Mouse (Mus musculus) layer of hippocampus, adult 2 months (tissue): ENCODE data around the gene Abca4. TPM values are rescaled to one million over a fixed set of nuclear protein-coding genes. Genes with fewer than 3 reads are reported as not detected.
A peak's percentile ranks its signal among the peaks of the same experiment; 100 is the strongest.
"Not testable (repeated sequence)": the region's sequence is repeated elsewhere in the genome, so short reads cannot be mapped to it uniquely, and the experiment has no call there.

ENCODE experiments used
- DNase-seq, 2 experiments: peaks; one replicate each; pipeline ENCODE4 v3.0.0; 2022; ENCODE audit warnings: low spot score in 2 of 2
- H3K27ac ChIP-seq: fragments of 200-600 bp; 2 replicates; pipeline ENCODE4 v1.8.1; 2022
- H3K4me3 ChIP-seq: fragments of 200-600 bp; 2 replicates; pipeline ENCODE4 v1.8.1; 2022; ENCODE audit warnings: mild to moderate bottlenecking
- CTCF ChIP-seq: fragments of 200-600 bp; conservative IDR thresholded peaks from 2 replicates; pipeline ENCODE4 v1.8.1; 2022; ENCODE audit warnings: antibody characterized with exemption, mild to moderate bottlenecking, moderate library complexity
- total RNA-seq, 2 experiments: library from RNA; stranded (reverse); gene quantifications; 2 replicates each; pipeline ENCODE4 v1.2.3; 2021

Gene Abca4
- total RNA-seq, 2 experiments from 2014 or later = 0.96 to 1.7 TPM

DNA sequence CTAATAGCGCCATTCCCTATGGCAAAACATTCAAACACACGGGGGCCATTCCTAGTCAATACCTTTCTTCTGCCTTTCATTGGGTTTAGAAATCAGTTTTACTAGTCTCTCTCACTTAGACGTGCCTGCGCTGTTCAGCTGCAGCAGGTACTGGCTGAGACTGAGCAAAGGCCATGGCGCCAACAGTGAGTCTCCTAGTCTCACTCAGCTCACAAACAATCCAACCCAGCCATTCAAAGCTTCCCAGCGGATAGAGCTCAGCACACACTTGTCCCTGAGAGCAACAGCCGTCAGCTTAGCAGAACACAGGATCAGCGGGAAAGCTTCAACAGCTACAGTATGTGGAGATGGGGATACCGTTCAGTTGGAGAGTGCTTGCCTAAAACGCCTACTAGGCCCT lies 27.5 kb downstream of the Abca4 start:
- no peak overlapping the region for H3K4me3 ChIP-seq
- no peak for TF ChIP-seq CTCF
- no peak for DNase-seq
- H3K27ac ChIP-seq = no peak overlapping the region

DNA sequence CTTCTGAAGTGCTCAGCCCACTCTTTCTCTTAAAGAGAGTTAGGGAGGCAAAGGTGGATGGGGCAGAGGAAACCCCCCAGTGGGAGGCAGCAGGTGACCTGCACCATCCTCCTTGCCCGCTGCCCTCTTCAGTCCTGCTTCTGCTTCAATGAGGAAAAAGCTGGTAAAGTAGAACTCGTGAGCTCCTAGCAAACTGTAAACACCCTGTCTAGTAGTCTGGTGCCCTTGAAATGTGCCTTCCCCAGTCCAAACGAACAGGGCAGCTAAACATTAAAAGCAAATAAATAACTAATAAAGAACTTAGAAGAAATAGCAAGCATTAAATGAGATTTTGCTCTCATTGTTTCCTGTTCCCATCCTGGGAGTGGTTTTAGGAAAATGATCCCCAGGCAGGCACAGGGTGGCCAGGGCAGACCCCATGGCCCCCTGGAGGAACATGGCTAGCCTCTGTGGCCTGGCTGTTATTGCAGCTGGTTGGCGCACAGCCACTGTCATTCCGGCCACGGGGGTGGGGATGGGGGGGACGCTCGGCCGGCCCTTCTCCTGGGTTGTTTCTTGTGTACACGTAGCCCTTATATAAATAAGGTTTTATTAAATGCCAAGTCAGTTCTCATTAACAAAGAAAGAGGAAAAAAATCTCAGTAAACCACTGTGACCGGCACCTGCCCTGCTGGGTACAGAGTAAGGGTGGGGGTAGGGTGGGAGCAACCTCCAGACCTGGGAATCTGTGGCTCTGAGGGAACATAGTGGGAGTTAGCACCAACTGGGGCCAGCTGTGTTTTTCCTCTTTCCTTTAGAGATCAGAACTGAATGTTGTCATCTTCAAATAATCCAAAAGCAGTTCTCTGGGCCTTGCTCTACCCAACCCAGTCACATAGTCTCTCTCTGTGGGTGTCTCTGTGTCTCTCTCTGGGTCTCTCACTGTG lies 28.7 kb downstream of the Abca4 start:
- no peak for DNase-seq
- H3K27ac ChIP-seq = peak overlapping the region; percentile 80; the same call in 1 of the 2 replicates
- no peak overlapping the region for H3K4me3 ChIP-seq
- TF ChIP-seq CTCF = no peak

DNA sequence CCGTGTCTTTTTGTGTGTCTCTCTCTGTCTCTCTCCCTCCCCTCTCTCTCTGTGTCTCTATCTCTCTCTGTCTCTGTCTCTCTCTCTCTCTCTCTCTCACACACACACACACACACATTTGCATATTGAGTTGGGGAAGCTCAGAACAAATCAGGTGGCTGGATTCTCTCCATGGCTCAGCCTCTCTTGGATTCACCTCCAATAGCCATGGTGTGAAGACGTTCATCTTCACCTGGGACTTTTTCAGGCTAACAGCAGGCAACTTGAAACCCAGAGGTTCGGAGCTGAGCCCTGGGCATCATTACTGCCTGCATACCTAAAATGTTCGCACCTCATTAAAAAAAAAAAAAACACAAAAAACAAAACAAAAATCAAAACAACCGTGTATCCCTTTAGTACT lies 29.4 kb downstream of the Abca4 start:
- Histone ChIP-seq H3K27ac (peak overlapping the region; percentile 80), H3K4me3 (no peak overlapping the region)
- DNase-seq = no peak
- no peak for TF ChIP-seq CTCF

DNA sequence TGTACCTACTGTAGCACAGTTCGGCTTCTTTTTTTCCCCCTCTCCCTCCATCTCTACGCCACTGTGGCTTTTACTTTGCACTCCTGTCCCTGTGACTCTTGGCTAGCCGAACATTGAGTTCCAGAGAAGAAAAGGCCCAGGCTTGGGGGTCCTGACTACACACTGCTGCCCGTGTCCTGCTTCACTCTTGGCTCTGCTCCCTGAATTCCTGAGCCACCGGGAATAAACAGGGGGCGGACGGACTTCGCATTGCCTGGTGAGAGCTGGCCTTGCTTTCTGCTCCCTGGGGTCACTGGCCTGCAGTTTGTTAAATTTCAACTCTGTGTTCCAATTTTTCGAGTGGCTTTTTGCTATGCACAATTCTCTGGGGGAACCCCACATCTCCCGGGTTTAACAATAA lies 30.1 kb downstream of the Abca4 start:
- H3K4me3 ChIP-seq = no peak overlapping the region
- TF ChIP-seq CTCF = no peak
- H3K27ac ChIP-seq = peak overlapping the region; percentile 80
- DNase-seq = no peak

DNA sequence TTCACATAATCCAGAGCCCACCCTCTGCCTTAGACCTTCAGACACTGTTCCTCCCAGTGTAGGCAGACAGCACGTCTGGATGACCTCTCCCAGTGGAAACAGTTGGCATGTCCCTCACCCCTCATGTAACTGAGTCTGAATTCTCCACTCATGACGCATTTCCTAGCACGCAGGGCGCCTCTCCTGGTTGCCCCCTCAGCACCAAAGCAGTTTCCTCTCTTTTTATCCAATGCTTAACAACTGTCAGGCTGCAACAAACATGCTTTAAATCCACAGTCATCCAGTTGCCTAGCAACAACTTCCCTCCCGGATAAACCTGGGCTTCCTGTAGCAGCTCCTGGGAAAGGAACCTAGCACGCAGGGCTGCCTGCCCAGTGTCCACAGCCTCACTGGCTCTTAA lies 33.9 kb downstream of the Abca4 start:
- 0 out of 2 replicates have a peak, but pooled peaks have one; percentile 10 for TF ChIP-seq CTCF
- Histone ChIP-seq H3K27ac (peak overlapping the region; percentile 69), H3K4me3 (no peak overlapping the region)
- DNase-seq = peak in 1 of 2 experiments; percentile 69

DNA sequence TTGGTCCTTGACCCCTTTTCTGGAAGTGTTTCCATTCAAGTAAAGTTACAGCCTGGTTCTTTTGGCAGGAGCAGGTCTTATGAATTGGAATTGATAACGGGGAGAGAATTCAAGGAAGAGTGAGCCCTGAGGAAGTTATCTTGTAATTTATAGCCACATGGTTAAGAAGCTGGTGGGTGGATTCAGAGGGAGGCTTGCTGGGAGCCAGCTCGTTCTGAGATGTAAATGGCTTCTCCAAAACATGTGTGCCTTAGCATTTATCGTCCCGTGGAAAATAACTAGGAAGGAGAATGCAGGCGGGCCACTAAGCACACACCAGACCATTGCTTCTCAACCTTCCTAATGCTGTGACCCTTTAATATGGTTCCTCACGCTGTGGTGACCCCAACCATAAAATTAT lies 34.9 kb downstream of the Abca4 start:
- DNase-seq = peak in 1 of 2 experiments; percentile 26
- no peak for TF ChIP-seq CTCF
- Histone ChIP-seq H3K27ac (no peak overlapping the region), H3K4me3 (no peak overlapping the region)

DNA sequence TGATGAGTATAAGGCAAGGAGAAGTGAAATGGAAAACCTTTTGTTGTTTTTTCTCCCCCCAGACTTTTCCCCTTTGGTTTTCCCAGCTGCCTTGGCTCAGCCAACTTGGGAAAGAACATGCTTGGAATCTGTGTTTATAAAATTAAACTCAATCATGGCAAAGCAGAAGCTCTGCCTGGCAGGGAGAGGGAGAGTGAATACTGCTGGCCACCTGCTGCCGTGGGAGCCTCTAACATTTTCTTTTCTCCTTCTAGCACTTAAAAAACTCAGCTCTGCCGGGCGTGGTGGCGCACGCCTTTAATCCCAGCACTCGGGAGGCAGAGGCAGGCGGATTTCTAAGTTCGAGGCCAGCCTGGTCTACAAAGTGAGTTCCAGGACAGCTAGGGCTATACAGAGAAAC lies 37.4 kb downstream of the Abca4 start:
- H3K4me3 ChIP-seq = not testable (repeated sequence)
- peak overlapping the region; percentile 43; the same call in 1 of the 2 replicates for H3K27ac ChIP-seq
- peak; percentile 25 to 42 for DNase-seq

DNA sequence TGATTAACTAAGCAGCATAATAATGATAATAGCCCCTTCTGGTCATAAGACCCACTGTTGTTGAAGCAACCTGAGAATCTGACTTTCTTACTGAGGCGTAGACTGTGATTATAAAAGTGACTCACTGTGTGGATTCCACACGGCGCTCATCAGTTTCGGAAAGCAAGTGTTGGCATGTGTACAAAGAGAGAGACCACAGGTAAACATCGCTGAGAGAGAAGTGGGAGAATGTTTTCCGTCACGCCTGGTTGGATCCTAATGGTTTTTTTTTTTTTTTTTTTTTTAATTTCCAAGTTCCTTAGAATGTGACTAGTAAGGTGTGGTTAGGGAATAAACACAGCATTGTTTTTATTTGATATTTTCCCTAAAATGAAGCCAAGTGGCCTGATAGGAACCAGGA lies 38.1 kb downstream of the Abca4 start:
- Histone ChIP-seq H3K27ac (no peak overlapping the region), H3K4me3 (no peak overlapping the region)
- TF ChIP-seq CTCF = no peak
- no peak for DNase-seq

DNA sequence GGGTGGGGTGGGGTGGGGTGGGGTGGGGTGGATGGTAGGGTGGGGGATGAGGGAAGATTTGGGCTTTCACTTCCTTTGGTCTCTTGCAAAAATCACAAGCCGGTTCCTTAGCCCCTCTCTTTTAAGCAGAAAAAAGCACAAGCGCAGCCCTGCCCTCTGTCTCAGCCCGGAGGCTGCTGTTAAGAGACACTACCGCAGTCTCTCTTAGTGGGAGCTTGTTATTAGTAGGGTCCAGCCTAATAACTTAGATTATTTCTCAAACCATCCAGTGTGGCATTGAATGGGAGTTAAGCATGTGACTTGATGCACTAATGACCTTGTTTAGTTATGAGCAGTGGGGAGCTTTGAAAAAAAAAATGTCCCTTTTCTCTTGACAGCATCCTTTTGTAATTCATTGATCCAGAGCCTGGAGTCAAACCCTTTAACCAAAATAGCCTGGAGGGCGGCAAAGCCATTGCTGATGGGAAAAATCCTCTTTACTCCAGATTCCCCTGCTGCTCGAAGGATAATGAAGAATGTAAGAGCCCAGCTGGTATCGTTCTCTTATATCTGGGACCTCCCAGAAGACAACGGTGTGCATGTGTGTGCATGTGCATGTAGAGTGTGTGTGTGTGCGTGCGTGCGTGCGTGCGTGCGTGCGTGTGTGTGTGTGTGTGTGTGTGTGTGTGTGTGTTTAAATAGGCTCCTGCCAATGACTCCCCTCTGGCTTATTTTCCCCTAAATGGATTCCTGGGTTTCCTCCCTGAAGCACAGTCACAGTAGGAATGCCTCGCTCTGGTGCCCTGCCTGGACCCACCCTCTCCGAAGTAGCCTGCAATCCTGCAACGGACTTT lies 41.1 kb downstream of the Abca4 start:
- H3K4me3 ChIP-seq = peak overlapping the region; percentile 46
- TF ChIP-seq CTCF = no peak
- peak overlapping the region; percentile 79 for H3K27ac ChIP-seq
- DNase-seq = no peak

DNA sequence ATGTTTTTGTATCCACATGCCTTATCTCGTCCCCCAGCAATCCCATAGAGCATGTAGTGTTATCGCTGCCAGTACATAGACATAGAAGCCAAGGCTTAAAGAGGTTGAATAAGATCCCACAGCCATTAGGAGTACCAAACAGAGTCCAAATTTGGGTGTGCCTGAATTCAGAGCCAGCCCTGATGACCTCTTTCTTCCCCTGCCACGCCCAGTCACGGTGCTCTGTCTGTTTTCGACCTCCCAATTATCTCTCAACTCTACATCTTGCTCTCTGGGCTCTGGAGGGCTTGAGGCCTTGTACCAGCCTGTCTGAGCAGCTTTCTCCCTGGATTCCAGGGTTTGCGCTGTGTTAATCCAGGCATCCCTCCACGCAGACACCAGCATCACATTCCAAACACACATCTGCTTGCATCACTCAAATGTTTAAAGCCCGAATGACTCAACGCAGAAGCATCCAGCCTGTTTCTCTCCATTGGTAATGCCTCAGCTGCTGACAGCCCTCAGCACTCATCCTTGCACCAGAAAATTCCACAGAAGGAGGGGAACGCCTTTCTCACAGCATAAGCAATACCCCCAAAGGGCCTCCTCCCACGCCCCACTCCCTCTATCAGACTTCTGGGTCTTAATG lies 43.9 kb downstream of the Abca4 start:
- TF ChIP-seq CTCF = no peak
- H3K27ac ChIP-seq = no peak overlapping the region
- no peak overlapping the region for H3K4me3 ChIP-seq
- no peak for DNase-seq

DNA sequence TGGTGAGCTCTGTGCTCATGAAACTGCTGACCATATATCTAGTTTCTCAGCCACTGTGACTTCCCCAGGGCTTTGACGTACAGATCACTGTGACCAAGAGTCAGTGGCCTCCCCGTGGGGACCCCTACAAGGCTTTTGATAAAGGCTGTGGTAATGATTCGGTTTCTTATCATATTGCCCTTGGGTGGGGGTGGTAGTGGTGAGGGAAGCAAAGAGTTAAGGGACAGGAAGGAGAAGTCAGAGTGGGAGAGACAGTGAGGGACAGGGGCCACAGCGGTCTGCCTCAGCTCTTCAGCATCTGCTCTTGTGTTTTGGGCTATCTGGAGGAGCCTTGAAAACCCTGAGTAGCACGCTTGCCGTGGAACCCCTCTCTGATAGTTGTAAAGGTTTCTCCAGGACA lies 46.1 kb downstream of the Abca4 start:
- Histone ChIP-seq H3K4me3 (no peak overlapping the region), H3K27ac (no peak overlapping the region)
- TF ChIP-seq CTCF = no peak
- DNase-seq = no peak

DNA sequence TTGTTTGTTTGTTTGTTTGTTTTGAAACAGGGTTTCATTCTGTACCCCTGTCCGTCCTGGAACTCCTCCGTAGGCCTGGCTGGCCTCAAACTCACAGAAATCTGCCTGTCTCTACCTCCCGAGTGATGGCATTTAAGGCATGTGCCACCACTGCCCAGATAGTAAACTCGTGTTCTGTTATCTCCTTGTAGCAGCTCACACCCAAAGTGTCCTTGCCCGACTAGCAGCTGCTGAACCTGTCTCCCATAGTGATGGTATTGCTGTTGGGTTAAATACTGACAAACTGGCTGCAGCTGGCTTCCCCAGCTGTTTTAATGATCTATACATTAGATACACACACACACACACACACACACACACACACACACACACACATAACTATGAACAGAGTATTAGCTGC lies 55.5 kb downstream of the Abca4 start:
- DNase-seq = no peak
- no peak for TF ChIP-seq CTCF
- H3K27ac ChIP-seq = no peak overlapping the region
- H3K4me3 ChIP-seq = no peak overlapping the region

DNA sequence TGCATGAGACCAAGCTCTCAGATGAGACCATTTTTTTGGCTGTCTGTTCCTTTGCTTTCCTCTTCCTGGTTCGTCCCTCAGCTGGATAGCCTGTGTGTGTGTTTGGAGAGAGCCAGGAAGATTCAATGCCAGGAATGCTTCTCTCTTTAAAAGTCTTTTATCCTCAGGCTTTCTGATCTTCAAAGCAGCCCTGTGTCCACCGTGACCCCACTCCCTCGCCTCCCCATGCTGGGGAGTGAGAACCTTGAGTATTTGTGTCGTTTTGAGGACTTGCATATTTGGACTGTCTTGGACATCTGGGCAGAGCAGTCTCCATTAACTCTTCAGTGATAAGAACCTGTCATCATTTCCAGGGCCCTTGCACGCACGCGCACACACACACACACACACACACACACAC lies 57.8 kb downstream of the Abca4 start:
- TF ChIP-seq CTCF = no peak
- H3K27ac ChIP-seq = no peak overlapping the region

More for the DNA sequence above, 57.8 kb downstream of the Abca4 start:
- no peak for DNase-seq
- H3K4me3 ChIP-seq = no peak overlapping the region
